ENCODE assay signal across 14 mouse cellular contexts in genomic region chr9:32782391-32783092, GRCm38 (mm10).
DNase-seq lines count a peak whose midpoint lies in the region; ATAC-seq lines count a peak whose summit lies in the region.
"Had no signal": no experiment of that assay in that cellular context is flagged by ENCODE, and none has a peak within 500 bp of the region (broad histone marks: within the 10 kb centered on the region; RNA-seq: fewer than 3 reads in every experiment).

No protein-coding gene starts in this region.

- no peak for ATAC-seq in erythroid progenitor cell, adult 5-6 weeks (replicated peaks; ENCODE audit: low FRiP score, poor library complexity, severe bottlenecking)
- ATAC-seq: hindbrain, postnatal 0 days; liver, embryonic 12.5 days had no signal

- peak; percentile 0 for DNase-seq in cerebellum, adult 9-10 months
- DNase-seq in cerebellum, adult 11-12 months = no peak
- peak; percentile 19 for DNase-seq in NIH3T3 (ENCODE audit: low read depth)
- peak; percentile 41 for DNase-seq in kidney, adult 9 months
- peak; percentile 44 to 52 for DNase-seq in kidney, postnatal 36 days
- DNase-seq in urinary bladder, postnatal 36 days (ENCODE audit: low spot score in 2 of 2) = no peak
- no peak for DNase-seq in layer of hippocampus, adult 9-11 months
- DNase-seq: adrenal gland, postnatal 10 days; cerebellum, adult 2 months; right cerebral cortex, postnatal 25 days; thymus, postnatal 25 days had no signal

Comparison
In these comparisons a context has a peak if more than half of its experiments do, and no peak if none do; other contexts are left out.
1. DNase-seq: peak in cerebellum, adult 9-10 months (single experiment), NIH3T3 (single experiment), kidney, adult 9 months (single experiment) and kidney, postnatal 36 days (2 of 2); none in cerebellum, adult 11-12 months (single experiment), urinary bladder, postnatal 36 days (0 of 2) and layer of hippocampus, adult 9-11 months (single experiment).